Mouse (Mus musculus) midbrain, embryonic 13.5 days (tissue): ENCODE data around the gene Chsy1. TPM values are rescaled to one million over a fixed set of nuclear protein-coding genes. Genes with fewer than 3 reads are reported as not detected.

Source experiments
- ATAC-seq: fragments of 200-750 bp; cut with Nextera tagmentation; 2 replicates; pipeline ENCODE4 v1.8.0; 2017; ENCODE audit warnings: mild to moderate bottlenecking, moderate TSS enrichment, moderate library complexity
- H3K27ac ChIP-seq: fragments of 300-500 bp; sonication (generic); 2 replicates; pipeline ENCODE4 v1.5.1; 2015; ENCODE audit warnings: inconsistent platforms, mild to moderate bottlenecking, moderate library complexity
- H3K27me3 ChIP-seq: fragments of 300-500 bp; sonication (generic); 2 replicates; pipeline ENCODE4 v1.6.1; 2015; ENCODE audit warnings: mild to moderate bottlenecking, inconsistent platforms
- H3K36me3 ChIP-seq: fragments of 300-500 bp; sonication (generic); 2 replicates; pipeline ENCODE4 v1.6.1; 2015; ENCODE audit warnings: mild to moderate bottlenecking, inconsistent platforms
- H3K4me1 ChIP-seq: fragments of 300-500 bp; sonication (generic); replicated peaks from 2 replicates; pipeline ENCODE4 v1.6.1; 2015; ENCODE audit warnings: inconsistent platforms
- H3K4me2 ChIP-seq: fragments of 300-500 bp; sonication (generic); replicated peaks from 2 replicates; pipeline ENCODE4 v1.6.1; 2015; ENCODE audit warnings: moderate library complexity, mild to moderate bottlenecking, inconsistent platforms
- H3K4me3 ChIP-seq: fragments of 300-500 bp; sonication (generic); replicated peaks from 2 replicates; pipeline ENCODE4 v1.5.1; 2015; ENCODE audit warnings: mild to moderate bottlenecking, inconsistent platforms
- H3K9ac ChIP-seq: fragments of 300-500 bp; sonication (generic); replicated peaks from 2 replicates; pipeline ENCODE4 v1.6.1; 2015; ENCODE audit warnings: mild to moderate bottlenecking, inconsistent platforms
- H3K9me3 ChIP-seq: fragments of 300-500 bp; sonication (generic); 2 replicates; pipeline ENCODE4 v1.6.1; 2016; ENCODE audit warnings: mild to moderate bottlenecking, inconsistent platforms
- WGBS: fragments of 180-500 bp; shearing (Covaris S2); methylation state at CpG from one replicate; pipeline ENCODE4 v1.1.7; 2015; 5-methylcytosine and 5-hydroxymethylcytosine counted together
- polyA plus RNA-seq: library from polyadenylated mRNA; unstranded; fragments of >200 nt; fragmentation: Nextera tagmentation; extraction: Ambion mirVana; gene quantifications from 2 replicates; pipeline ENCODE4 v1.2.1, GENCODE M21; 2015

Gene Chsy1
- polyA plus RNA-seq, 1 experiment from 2014 or later, result 11.1 TPM

- 51% methylated on average over 5 of the region's 5 CpGs for WGBS
- Histone ChIP-seq H3K27ac (peak overlapping the region; percentile 25; the same call in 1 of the 2 replicates), H3K4me1 (peaks cover 18% of the 10 kb centered on the region), H3K4me2 (no peak overlapping the region), H3K9ac (no peak overlapping the region), H3K27me3 (no peaks in the 10 kb centered on the region), H3K4me3 (no peak overlapping the region), H3K9me3 (no peaks in the 10 kb centered on the region), H3K36me3 (no peaks in the 10 kb centered on the region)
- ATAC-seq, result peak; percentile 62; the same call in 1 of the 2 replicates
Measured at GRCm38 (mm10) chr7:66165036-66165798, 55.9 kb downstream of the Chsy1 start.

GRCm38 (mm10) chr7:66168877-66169276, 59.6 kb downstream of the Chsy1 start:
- H3K4me1 ChIP-seq, result peaks cover 18% of the 10 kb centered on the region
- no peak for ATAC-seq
- H3K27me3 ChIP-seq, result no peaks in the 10 kb centered on the region
- WGBS, result 92% methylated on average over 7 of the region's 7 CpGs
- H3K9ac ChIP-seq, result no peak overlapping the region
- H3K36me3 ChIP-seq, result peaks cover 25% of the 10 kb centered on the region
- H3K4me3 ChIP-seq, result no peak overlapping the region
- H3K9me3 ChIP-seq, result no peaks in the 10 kb centered on the region
- no peak overlapping the region for H3K27ac ChIP-seq
- H3K4me2 ChIP-seq, result no peak overlapping the region

DNA sequence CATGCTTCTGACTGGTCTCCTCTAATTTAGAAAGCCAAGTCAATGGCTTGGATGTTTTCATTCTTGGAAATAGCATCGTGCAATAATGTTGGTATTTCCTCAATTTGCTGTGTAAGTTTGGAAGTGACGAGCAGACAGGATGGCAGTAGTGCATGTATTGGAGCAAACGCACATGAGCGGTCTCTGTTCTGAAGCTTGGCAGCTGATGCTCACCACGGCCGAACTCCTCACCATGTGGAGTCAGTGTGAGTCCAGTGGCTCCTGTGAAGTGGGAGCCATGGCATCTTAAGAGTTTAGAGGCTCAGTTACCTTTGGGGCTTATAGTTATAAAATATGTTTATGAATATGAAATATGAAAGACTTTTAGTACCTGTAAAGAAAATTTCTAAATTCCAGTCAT, 60.2 kb downstream of the Chsy1 start:
- H3K36me3 ChIP-seq, result peaks cover 31% of the 10 kb centered on the region
- no peak overlapping the region for H3K9ac ChIP-seq
- no peak overlapping the region for H3K27ac ChIP-seq
- H3K4me3 ChIP-seq, result no peak overlapping the region
- H3K27me3 ChIP-seq, result no peaks in the 10 kb centered on the region
- no peaks in the 10 kb centered on the region for H3K9me3 ChIP-seq
- no peak overlapping the region for H3K4me2 ChIP-seq
- no peak for ATAC-seq
- peaks cover 12% of the 10 kb centered on the region for H3K4me1 ChIP-seq
- 95% methylated on average over 6 of the region's 6 CpGs for WGBS

DNA sequence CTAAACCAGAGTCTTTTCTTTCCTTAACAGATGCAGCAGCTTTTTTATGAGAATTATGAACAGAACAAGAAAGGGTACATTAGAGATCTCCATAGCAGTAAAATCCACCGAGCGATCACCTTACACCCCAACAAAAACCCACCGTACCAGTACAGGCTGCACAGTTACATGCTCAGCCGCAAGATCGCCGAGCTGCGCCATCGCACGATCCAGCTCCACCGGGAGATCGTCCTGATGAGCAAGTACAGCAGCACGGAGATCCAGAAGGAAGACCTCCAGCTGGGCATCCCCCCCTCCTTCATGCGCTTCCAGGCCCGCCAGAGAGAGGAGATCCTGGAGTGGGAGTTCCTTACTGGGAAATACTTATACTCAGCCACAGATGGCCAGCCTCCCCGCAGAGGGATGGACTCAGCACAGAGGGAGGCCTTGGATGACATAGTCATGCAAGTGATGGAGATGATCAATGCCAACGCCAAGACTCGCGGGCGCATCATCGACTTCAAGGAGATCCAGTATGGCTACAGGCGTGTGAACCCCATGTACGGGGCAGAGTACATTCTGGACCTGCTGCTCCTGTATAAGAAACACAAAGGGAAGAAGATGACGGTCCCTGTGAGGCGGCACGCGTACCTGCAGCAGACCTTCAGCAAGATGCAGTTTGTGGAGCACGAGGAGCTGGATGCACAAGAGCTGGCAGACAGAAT, 61.6 kb downstream of the Chsy1 start:
- no peak overlapping the region for H3K4me2 ChIP-seq
- 95% methylated on average over 27 of the region's 27 CpGs for WGBS
- no peak overlapping the region for H3K9ac ChIP-seq
- no peak overlapping the region for H3K27ac ChIP-seq
- H3K27me3 ChIP-seq, result no peaks in the 10 kb centered on the region
- peaks cover 43% of the 10 kb centered on the region for H3K36me3 ChIP-seq
- ATAC-seq, result no peak
- H3K4me3 ChIP-seq, result no peak overlapping the region
- no peaks in the 10 kb centered on the region for H3K4me1 ChIP-seq
- no peaks in the 10 kb centered on the region for H3K9me3 ChIP-seq

DNA sequence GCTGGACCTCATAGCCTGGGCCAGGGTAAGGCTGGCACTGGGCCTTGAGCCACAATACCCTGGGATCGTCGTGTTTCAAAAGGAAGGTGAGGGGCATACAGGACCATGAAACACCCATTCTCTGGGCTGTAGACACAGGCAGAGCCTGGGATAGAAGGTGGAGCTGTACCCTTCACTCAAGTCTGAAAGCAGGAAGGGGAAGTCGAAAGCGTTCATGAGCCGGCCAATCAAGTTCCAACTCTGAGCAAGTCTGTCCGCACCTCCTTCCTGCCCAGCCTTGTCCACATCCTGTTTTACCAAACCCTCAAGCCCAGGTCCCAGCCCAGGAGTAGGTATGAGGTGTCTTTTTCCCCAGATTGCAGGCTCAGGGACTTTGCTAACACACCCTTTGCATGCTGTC, 66.4 kb downstream of the Chsy1 start:
- no peak for ATAC-seq
- H3K36me3 ChIP-seq, result peaks cover 43% of the 10 kb centered on the region
- no peak overlapping the region for H3K27ac ChIP-seq
- H3K4me1 ChIP-seq, result no peaks in the 10 kb centered on the region
- no peak overlapping the region for H3K4me3 ChIP-seq
- H3K27me3 ChIP-seq, result no peaks in the 10 kb centered on the region
- H3K4me2 ChIP-seq, result no peak overlapping the region
- H3K9me3 ChIP-seq, result no peaks in the 10 kb centered on the region
- WGBS, result 94% methylated on average over 6 of the region's 6 CpGs
- no peak overlapping the region for H3K9ac ChIP-seq

- Histone ChIP-seq H3K9ac (no peak overlapping the region), H3K36me3 (peaks cover 38% of the 10 kb centered on the region), H3K4me3 (no peak overlapping the region), H3K27me3 (no peaks in the 10 kb centered on the region), H3K4me2 (no peak overlapping the region), H3K4me1 (no peaks in the 10 kb centered on the region), H3K9me3 (no peaks in the 10 kb centered on the region), H3K27ac (no peak overlapping the region)
- ATAC-seq, result no peak
- 94% methylated on average over 4 of the region's 4 CpGs for WGBS
Measured at GRCm38 (mm10) chr7:66176256-66176655, 66.9 kb downstream of the Chsy1 start.

DNA sequence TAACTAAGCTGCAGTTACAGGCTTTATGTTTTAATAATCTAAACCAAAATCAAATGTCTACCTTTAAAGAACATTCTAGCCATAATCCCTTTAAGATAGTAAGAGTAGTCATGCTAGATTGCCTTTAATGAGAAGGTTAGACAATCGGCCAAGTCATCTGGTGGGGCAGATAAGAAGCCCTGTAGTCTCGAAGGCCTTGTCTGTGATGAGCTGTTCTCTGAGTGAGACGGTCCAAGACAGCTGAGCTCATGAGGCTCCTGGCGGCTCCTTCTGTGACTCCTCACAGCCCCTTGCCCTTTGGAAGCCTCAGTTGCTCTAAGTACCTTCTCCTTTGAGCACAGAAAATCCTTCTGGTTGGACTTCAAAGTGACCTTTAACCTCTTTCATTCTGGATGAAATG, 67.6 kb downstream of the Chsy1 start:
- H3K27me3 ChIP-seq, result no peaks in the 10 kb centered on the region
- no peak for ATAC-seq
- H3K9me3 ChIP-seq, result no peaks in the 10 kb centered on the region
- no peaks in the 10 kb centered on the region for H3K4me1 ChIP-seq
- H3K4me3 ChIP-seq, result no peak overlapping the region
- WGBS, result 70% methylated on average over 4 of the region's 4 CpGs
- no peak overlapping the region for H3K9ac ChIP-seq
- peaks cover 32% of the 10 kb centered on the region for H3K36me3 ChIP-seq
- H3K27ac ChIP-seq, result no peak overlapping the region
- no peak overlapping the region for H3K4me2 ChIP-seq

GRCm38 (mm10) chr7:66178101-66178500, 68.8 kb downstream of the Chsy1 start:
- Histone ChIP-seq H3K4me3 (no peak overlapping the region), H3K4me2 (no peak overlapping the region), H3K9ac (no peak overlapping the region), H3K4me1 (no peaks in the 10 kb centered on the region), H3K27me3 (no peaks in the 10 kb centered on the region), H3K36me3 (peaks cover 22% of the 10 kb centered on the region), H3K9me3 (no peaks in the 10 kb centered on the region), H3K27ac (no peak overlapping the region)
- 90% methylated on average over 6 of the region's 6 CpGs for WGBS
- no peak for ATAC-seq

GRCm38 (mm10) chr7:66179120-66179581, 69.8 kb downstream of the Chsy1 start:
- no peak overlapping the region for H3K4me3 ChIP-seq
- H3K27me3 ChIP-seq, result no peaks in the 10 kb centered on the region
- H3K9ac ChIP-seq, result no peak overlapping the region
- no peaks in the 10 kb centered on the region for H3K4me1 ChIP-seq
- H3K9me3 ChIP-seq, result no peaks in the 10 kb centered on the region
- WGBS, result 66% methylated on average over 10 of the region's 10 CpGs
- H3K27ac ChIP-seq, result no peak overlapping the region
- peaks cover 17% of the 10 kb centered on the region for H3K36me3 ChIP-seq
- ATAC-seq, result no peak
- no peak overlapping the region for H3K4me2 ChIP-seq

- H3K9me3 ChIP-seq, result no peaks in the 10 kb centered on the region
- WGBS, result 92% methylated on average over 7 of the region's 7 CpGs
- no peak overlapping the region for H3K27ac ChIP-seq
- no peak for ATAC-seq
- H3K9ac ChIP-seq, result no peak overlapping the region
- peaks cover 11% of the 10 kb centered on the region for H3K36me3 ChIP-seq
- no peaks in the 10 kb centered on the region for H3K27me3 ChIP-seq
- no peak overlapping the region for H3K4me2 ChIP-seq
- H3K4me3 ChIP-seq, result no peak overlapping the region
- H3K4me1 ChIP-seq, result no peaks in the 10 kb centered on the region
Measured at GRCm38 (mm10) chr7:66179711-66180110, 70.4 kb downstream of the Chsy1 start.

DNA sequence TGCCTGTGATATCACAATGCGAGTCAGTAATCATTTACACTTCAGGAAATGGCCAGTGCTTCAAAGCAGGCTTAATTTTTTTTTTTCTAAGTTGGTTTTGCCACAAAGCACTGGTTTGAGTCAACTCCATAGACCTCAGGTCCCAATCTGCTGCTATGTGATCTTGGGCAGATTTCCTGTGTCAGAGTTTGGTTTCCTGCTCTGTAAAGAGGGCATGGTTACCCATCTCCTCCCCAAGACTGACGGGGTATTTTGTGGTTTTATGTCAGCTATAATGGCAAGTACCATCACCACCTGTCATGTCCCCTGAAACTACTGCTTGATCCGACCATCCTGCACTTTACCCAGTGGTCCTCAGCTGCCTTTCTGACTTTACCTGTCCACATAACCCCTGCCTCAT, 70.9 kb downstream of the Chsy1 start:
- 86% methylated on average over 3 of the region's 3 CpGs for WGBS
- Histone ChIP-seq H3K27ac (no peak overlapping the region), H3K4me3 (no peak overlapping the region), H3K9me3 (no peaks in the 10 kb centered on the region), H3K4me2 (no peak overlapping the region), H3K27me3 (no peaks in the 10 kb centered on the region), H3K36me3 (peaks cover 8% of the 10 kb centered on the region; the same call in 1 of the 2 replicates), H3K9ac (no peak overlapping the region), H3K4me1 (no peaks in the 10 kb centered on the region)
- no peak for ATAC-seq

DNA sequence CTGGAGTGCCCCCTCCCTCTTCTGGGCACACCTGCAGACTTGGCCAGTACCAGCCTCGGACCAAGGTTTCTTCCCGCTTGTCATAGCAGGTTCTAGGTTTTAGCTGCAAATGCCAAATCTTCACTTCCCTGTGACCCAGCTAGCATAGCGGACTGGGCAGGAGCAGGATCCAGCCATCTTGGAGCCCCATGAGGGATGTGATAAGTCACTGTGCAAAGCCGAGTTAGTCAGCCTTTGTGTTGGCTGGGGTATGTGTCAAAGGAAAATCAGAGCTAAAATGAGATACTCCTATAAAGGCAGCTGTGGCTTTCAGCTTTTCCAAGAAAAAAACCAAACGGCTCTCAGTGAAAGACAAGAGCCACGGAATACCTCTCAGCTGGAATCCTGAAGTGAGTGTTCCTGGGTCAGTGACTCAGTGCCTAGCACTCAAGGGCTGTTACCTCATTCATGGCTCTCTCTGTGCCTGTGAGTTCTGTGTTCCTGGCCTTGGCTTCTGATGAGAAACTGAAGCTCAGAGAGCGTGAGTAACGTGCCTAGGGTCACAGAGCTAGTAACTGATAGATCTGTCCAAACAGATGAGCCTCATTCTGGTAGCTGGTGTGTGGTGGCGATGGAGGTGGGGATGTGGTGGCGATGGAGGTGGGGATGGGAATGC, 71.5 kb downstream of the Chsy1 start:
- ATAC-seq, result no peak
- 87% methylated on average over 10 of the region's 10 CpGs for WGBS

More for the DNA sequence above, 71.5 kb downstream of the Chsy1 start:
- H3K9ac ChIP-seq, result no peak overlapping the region
- H3K36me3 ChIP-seq, result peaks cover 3% of the 10 kb centered on the region; the same call in 1 of the 2 replicates
- no peaks in the 10 kb centered on the region for H3K27me3 ChIP-seq
- no peak overlapping the region for H3K27ac ChIP-seq
- H3K4me2 ChIP-seq, result no peak overlapping the region
- H3K9me3 ChIP-seq, result no peaks in the 10 kb centered on the region
- H3K4me1 ChIP-seq, result no peaks in the 10 kb centered on the region
- H3K4me3 ChIP-seq, result no peak overlapping the region
